Mouse (Mus musculus): ENCODE measurements at regions not wholly inside any gene's neighbourhood (a gene's known extent, or its start where the extent isn't known, plus 50 kb on each side); places are given as distances from the start of the nearest gene placed in this dataset.

DNA sequence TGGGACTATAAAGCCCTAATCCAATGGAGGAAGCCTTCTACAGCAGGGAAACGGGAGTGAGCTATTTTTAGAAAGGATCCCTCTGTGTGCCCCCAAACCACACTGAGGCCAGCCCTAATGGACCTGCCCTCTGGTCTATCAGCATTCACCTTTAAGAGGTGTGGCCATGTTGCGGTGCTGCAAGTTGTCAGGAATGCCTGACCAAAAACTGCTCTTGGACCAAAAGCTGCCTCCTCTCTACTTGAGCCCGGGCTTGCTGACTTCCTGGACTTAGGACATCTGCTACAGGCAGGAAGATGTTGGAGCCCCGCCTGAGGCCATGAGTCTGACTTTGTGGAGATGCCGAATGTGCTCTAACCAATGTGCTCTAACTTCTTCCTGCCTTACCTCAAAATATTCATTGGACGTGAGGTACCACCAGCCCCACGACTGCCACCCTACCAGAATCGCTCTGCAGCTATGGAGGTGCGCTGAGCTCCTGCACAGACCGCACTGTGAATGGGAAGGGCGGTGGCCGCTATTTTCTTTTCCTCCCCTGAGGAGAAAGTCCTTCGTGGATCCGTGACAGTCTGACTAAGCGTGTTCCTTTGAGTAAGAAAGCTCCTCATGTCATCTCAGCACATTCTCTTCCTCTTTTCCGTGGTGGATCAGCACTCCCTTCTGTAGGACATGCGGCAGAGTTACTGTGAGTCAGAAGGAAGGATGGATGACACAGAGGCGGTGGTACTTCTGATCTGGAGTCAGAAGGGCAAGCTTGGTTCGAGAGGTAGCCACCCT lies 313.0 kb downstream of the Gm49356 start:
- TF ChIP-seq CTCF (IDR thresholded peaks at IDR 0.05; ENCODE audit: low read depth): no peak
- no peak overlapping the region for H3K4me3 ChIP-seq (ENCODE audit: low read depth, low read length)
- H3K9ac ChIP-seq: no peak overlapping the region
- 88% methylated on average over 19 of the region's 19 CpGs for WGBS
- H3K4me2 ChIP-seq (ENCODE audit: low read depth): no peak overlapping the region
- DNase-seq (no peak), ATAC-seq (no peak)
- H3K36me3 ChIP-seq (ENCODE audit: insufficient read depth): no peaks in the 10 kb centered on the region
- no peak overlapping the region for H3K27ac ChIP-seq (ENCODE audit: low read depth, low read length)
- H3K4me1 ChIP-seq (ENCODE audit: insufficient read depth): peaks cover 11% of the 10 kb centered on the region
- H3K9me3 ChIP-seq (ENCODE audit: low read length): no peaks in the 10 kb centered on the region
- H3K27me3 ChIP-seq (ENCODE audit: insufficient read depth, low read length): no peaks in the 10 kb centered on the region

GRCm38 (mm10) chr15:59203097-59203849 lies 314.2 kb downstream of the Gm49356 start:
- Histone ChIP-seq H3K4me2 (ENCODE audit: low read depth) (no peak overlapping the region), H3K27ac (ENCODE audit: low read depth, low read length) (no peak overlapping the region), H3K9me3 (ENCODE audit: low read length) (no peaks in the 10 kb centered on the region), H3K4me3 (ENCODE audit: low read depth, low read length) (no peak overlapping the region), H3K9ac (no peak overlapping the region), H3K27me3 (ENCODE audit: insufficient read depth, low read length) (no peaks in the 10 kb centered on the region), H3K4me1 (ENCODE audit: insufficient read depth) (peaks cover 1% of the 10 kb centered on the region; the same call in 1 of the 2 replicates), H3K36me3 (ENCODE audit: insufficient read depth) (no peaks in the 10 kb centered on the region)
- TF ChIP-seq CTCF (IDR thresholded peaks at IDR 0.05; ENCODE audit: low read depth): no peak
- whole genome bisulfite sequencing: 78% methylated on average over 17 of the region's 17 CpGs
- ATAC-seq: no peak
- DNase-seq: no peak

- Histone ChIP-seq H3K4me1 (ENCODE audit: insufficient read depth) (no peaks in the 10 kb centered on the region), H3K9ac (no peak overlapping the region), H3K4me3 (ENCODE audit: low read depth, low read length) (no peak overlapping the region), H3K27ac (ENCODE audit: low read depth, low read length) (no peak overlapping the region), H3K27me3 (ENCODE audit: insufficient read depth, low read length) (no peaks in the 10 kb centered on the region), H3K4me2 (ENCODE audit: low read depth) (no peak overlapping the region), H3K9me3 (ENCODE audit: low read length) (no peaks in the 10 kb centered on the region), H3K36me3 (ENCODE audit: insufficient read depth) (no peaks in the 10 kb centered on the region)
- peak; percentile 69 for ATAC-seq
- WGBS: 75% methylated on average over 17 of the region's 17 CpGs
- DNase-seq: peak; percentile 59
- peak; percentile 55 for TF ChIP-seq CTCF (IDR thresholded peaks at IDR 0.05; ENCODE audit: low read depth)
Measured at GRCm38 (mm10) chr15:59203850-59204625, 314.9 kb downstream of the Gm49356 start.

DNA sequence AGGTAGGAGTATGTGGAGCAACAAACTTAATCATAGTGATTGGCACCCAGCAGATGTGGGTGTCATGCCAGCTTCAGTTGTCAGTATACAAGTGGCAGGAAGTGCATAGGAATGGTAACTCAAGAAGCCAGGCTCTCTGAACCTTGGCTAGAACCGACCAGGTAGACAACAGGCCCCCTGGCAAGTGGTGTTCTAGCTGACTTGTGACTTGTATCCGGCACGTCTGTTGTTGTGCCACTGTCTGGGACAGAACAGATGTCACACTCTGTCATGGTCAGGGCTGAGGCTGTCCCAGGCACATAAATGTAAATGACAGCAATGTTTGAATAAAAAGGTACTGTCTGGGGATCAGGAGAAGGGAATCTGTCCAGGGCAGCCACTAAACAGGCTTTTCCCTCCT lies 316.0 kb downstream of the Gm49356 start:
- no peak overlapping the region for H3K9ac ChIP-seq
- no peaks in the 10 kb centered on the region for H3K36me3 ChIP-seq (ENCODE audit: insufficient read depth)
- ATAC-seq (no peak), DNase-seq (no peak)
- WGBS: 86% methylated on average over 3 of the region's 3 CpGs
- H3K9me3 ChIP-seq (ENCODE audit: low read length): no peaks in the 10 kb centered on the region
- H3K27ac ChIP-seq (ENCODE audit: low read depth, low read length): no peak overlapping the region
- H3K4me3 ChIP-seq (ENCODE audit: low read depth, low read length): no peak overlapping the region
- no peaks in the 10 kb centered on the region for H3K27me3 ChIP-seq (ENCODE audit: insufficient read depth, low read length)
- H3K4me2 ChIP-seq (ENCODE audit: low read depth): no peak overlapping the region
- H3K4me1 ChIP-seq (ENCODE audit: insufficient read depth): no peaks in the 10 kb centered on the region
- no peak for TF ChIP-seq CTCF (IDR thresholded peaks at IDR 0.05; ENCODE audit: low read depth)

DNA sequence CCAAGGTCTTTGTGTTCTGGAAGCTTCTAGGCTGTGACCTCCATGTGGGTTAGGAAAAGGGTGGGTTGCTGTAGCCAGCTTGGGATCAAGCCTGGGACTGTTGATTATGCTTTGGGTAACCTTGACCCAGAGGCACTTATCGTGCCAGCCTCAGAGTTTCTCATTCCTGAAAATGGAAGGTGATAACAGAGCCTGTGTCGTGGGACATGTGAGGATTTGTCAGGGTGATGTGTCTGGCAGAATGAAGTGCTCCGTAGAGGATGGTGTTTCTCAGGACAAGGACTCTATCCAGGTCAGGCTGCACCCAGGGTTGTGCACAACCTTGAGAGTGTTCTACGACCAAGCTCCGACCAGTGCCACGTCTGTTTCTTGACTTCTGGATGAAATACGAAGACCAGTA lies 316.4 kb downstream of the Gm49356 start:
- Histone ChIP-seq H3K27ac (ENCODE audit: low read depth, low read length) (no peak overlapping the region), H3K4me1 (ENCODE audit: insufficient read depth) (no peaks in the 10 kb centered on the region), H3K9me3 (ENCODE audit: low read length) (no peaks in the 10 kb centered on the region), H3K4me3 (ENCODE audit: low read depth, low read length) (no peak overlapping the region), H3K4me2 (ENCODE audit: low read depth) (no peak overlapping the region), H3K27me3 (ENCODE audit: insufficient read depth, low read length) (no peaks in the 10 kb centered on the region), H3K36me3 (ENCODE audit: insufficient read depth) (no peaks in the 10 kb centered on the region), H3K9ac (no peak overlapping the region)
- no peak for DNase-seq
- TF ChIP-seq CTCF (IDR thresholded peaks at IDR 0.05; ENCODE audit: low read depth): no peak
- WGBS: 91% methylated on average over 7 of the region's 7 CpGs
- no peak for ATAC-seq

- no peaks in the 10 kb centered on the region for H3K9me3 ChIP-seq (ENCODE audit: low read length)
- no peak overlapping the region for H3K27ac ChIP-seq (ENCODE audit: low read depth, low read length)
- H3K27me3 ChIP-seq (ENCODE audit: insufficient read depth, low read length): no peaks in the 10 kb centered on the region
- H3K9ac ChIP-seq: no peak overlapping the region
- DNase-seq (no peak), ATAC-seq (no peak)
- TF ChIP-seq CTCF (IDR thresholded peaks at IDR 0.05; ENCODE audit: low read depth): no peak
- WGBS: 80% methylated on average over 7 of the region's 7 CpGs
- no peak overlapping the region for H3K4me2 ChIP-seq (ENCODE audit: low read depth)
- no peaks in the 10 kb centered on the region for H3K36me3 ChIP-seq (ENCODE audit: insufficient read depth)
- H3K4me3 ChIP-seq (ENCODE audit: low read depth, low read length): no peak overlapping the region
- no peaks in the 10 kb centered on the region for H3K4me1 ChIP-seq (ENCODE audit: insufficient read depth)
Measured at GRCm38 (mm10) chr15:59206636-59207035, 317.5 kb downstream of the Gm49356 start.

All from forebrain, postnatal 0 days (tissue).